Mouse (Mus musculus): ENCODE results near the gene Ippk. TPM values are rescaled to one million over a fixed set of nuclear protein-coding genes. Genes with fewer than 3 reads are reported as not detected.

Ippk gene
- polyA plus RNA-seq, 1 experiment from 2014 or later: 14.9 TPM

- Histone ChIP-seq H3K27ac (replicated peaks; ENCODE audit: low read depth, low read length) (no peak within 1 kb of the TSS), H3K27me3 (ENCODE audit: control insufficient read depth, insufficient read depth, low read length) (no peaks in the 10 kb centered on the region), H3K4me3 (ENCODE audit: low read depth, low read length) (no peak within 1 kb of the TSS), H3K36me3 (replicated peaks; ENCODE audit: control insufficient read depth, insufficient read depth, low read depth, low read length) (no peaks in the 10 kb centered on the region), H3K4me1 (ENCODE audit: control insufficient read depth, insufficient read depth, low read length) (no peaks in the 10 kb centered on the region), H3K9ac (replicated peaks; ENCODE audit: low read length) (no peak within 1 kb of the TSS), H3K9me3 (replicated peaks; ENCODE audit: control insufficient read depth, low read length) (no peaks in the 10 kb centered on the region), H3K4me2 (ENCODE audit: low read depth, low read length) (no peak within 1 kb of the TSS)
- 76% methylated on average over 6 of the region's 6 CpGs for WGBS
- DNase-seq (ENCODE audit: low spot score) (no peak), ATAC-seq (replicated peaks; ENCODE audit: insufficient number of reproducible peaks, low FRiP score, low TSS enrichment, low read depth) (no peak)
Observed at GRCm38 (mm10) chr13:49492376-49493368, 71.6 kb downstream of the Ippk start, which contains the start of gene Tes3-ps. Tes3-ps (plus strand) TSS chr13:49493318.

- ATAC-seq (replicated peaks; ENCODE audit: insufficient number of reproducible peaks, low FRiP score, low TSS enrichment, low read depth): no peak
Observed at GRCm38 (mm10) chr13:49504510-49504909, 83.5 kb downstream of the Ippk start, which contains the start of gene Ecm2. Ecm2 (plus strand) TSS chr13:49504810.

GRCm38 (mm10) chr13:49505776-49506175, 84.7 kb downstream of the Ippk start:
- no peak overlapping the region for H3K4me2 ChIP-seq (ENCODE audit: low read depth, low read length)
- H3K9ac ChIP-seq (replicated peaks; ENCODE audit: low read length): no peak overlapping the region
- no peaks in the 10 kb centered on the region for H3K36me3 ChIP-seq (replicated peaks; ENCODE audit: control insufficient read depth, insufficient read depth, low read depth, low read length)
- no peak for ATAC-seq (replicated peaks; ENCODE audit: insufficient number of reproducible peaks, low FRiP score, low TSS enrichment, low read depth)
- DNase-seq (ENCODE audit: low spot score): no peak
- H3K27me3 ChIP-seq (ENCODE audit: control insufficient read depth, insufficient read depth, low read length): no peaks in the 10 kb centered on the region
- H3K27ac ChIP-seq (replicated peaks; ENCODE audit: low read depth, low read length): no peak overlapping the region
- no peaks in the 10 kb centered on the region for H3K9me3 ChIP-seq (replicated peaks; ENCODE audit: control insufficient read depth, low read length)
- no peak overlapping the region for H3K4me3 ChIP-seq (ENCODE audit: low read depth, low read length)
- H3K4me1 ChIP-seq (ENCODE audit: control insufficient read depth, insufficient read depth, low read length): no peaks in the 10 kb centered on the region
- 76% methylated on average over 4 of the region's 4 CpGs for WGBS

More at GRCm38 (mm10) chr13:49504510-49504909, 83.5 kb downstream of the Ippk start, which contains the start of gene Ecm2:
- Histone ChIP-seq H3K4me2 (ENCODE audit: low read depth, low read length) (no peak within 1 kb of the TSS), H3K4me3 (ENCODE audit: low read depth, low read length) (no peak within 1 kb of the TSS), H3K36me3 (replicated peaks; ENCODE audit: control insufficient read depth, insufficient read depth, low read depth, low read length) (no peaks in the 10 kb centered on the region), H3K9me3 (replicated peaks; ENCODE audit: control insufficient read depth, low read length) (no peaks in the 10 kb centered on the region), H3K27ac (replicated peaks; ENCODE audit: low read depth, low read length) (no peak within 1 kb of the TSS), H3K9ac (replicated peaks; ENCODE audit: low read length) (no peak within 1 kb of the TSS), H3K4me1 (ENCODE audit: control insufficient read depth, insufficient read depth, low read length) (no peaks in the 10 kb centered on the region), H3K27me3 (ENCODE audit: control insufficient read depth, insufficient read depth, low read length) (no peaks in the 10 kb centered on the region)
- 60% methylated on average over 4 of the region's 4 CpGs for WGBS
- no peak for DNase-seq (ENCODE audit: low spot score)

DNA sequence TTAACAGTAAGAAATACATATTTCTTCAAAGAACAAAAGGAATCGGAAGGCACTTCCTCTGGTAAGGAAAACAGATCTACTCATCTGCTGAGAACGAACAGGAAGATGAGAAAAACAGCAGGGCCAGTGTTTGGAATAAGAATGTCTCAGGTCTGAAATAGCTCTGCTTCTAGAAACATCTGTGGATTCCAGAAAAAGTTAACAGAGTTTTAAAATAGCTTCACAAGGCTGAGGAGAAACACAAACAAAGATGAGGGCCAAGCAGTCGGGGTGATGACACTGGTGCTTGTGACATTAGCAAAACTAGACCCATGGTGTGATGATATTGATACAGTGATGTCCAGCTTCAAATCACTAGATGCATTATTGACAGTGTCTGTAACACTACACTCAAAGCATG, 86.1 kb downstream of the Ippk start:
- Histone ChIP-seq H3K27me3 (ENCODE audit: control insufficient read depth, insufficient read depth, low read length) (no peaks in the 10 kb centered on the region), H3K4me3 (ENCODE audit: low read depth, low read length) (no peak overlapping the region), H3K9ac (replicated peaks; ENCODE audit: low read length) (no peak overlapping the region), H3K4me2 (ENCODE audit: low read depth, low read length) (no peak overlapping the region), H3K27ac (replicated peaks; ENCODE audit: low read depth, low read length) (no peak overlapping the region), H3K36me3 (replicated peaks; ENCODE audit: control insufficient read depth, insufficient read depth, low read depth, low read length) (no peaks in the 10 kb centered on the region), H3K9me3 (replicated peaks; ENCODE audit: control insufficient read depth, low read length) (no peaks in the 10 kb centered on the region), H3K4me1 (ENCODE audit: control insufficient read depth, insufficient read depth, low read length) (no peaks in the 10 kb centered on the region)
- ATAC-seq (replicated peaks; ENCODE audit: insufficient number of reproducible peaks, low FRiP score, low TSS enrichment, low read depth): no peak
- WGBS: 72% methylated on average over 3 of the region's 3 CpGs
- DNase-seq (ENCODE audit: low spot score): no peak

Other genes starting within 250 kb of the Ippk start
- gene Ninj1, start 233.8 kb upstream of the Ippk start, polyA plus RNA-seq (2014; fragmentation: Nextera tagmentation; extraction: Ambion mirVana): 29.8 and 30.5 TPM in 2 replicates
- gene Card19, start 205.2 kb upstream of the Ippk start, polyA plus RNA-seq (2014; fragmentation: Nextera tagmentation; extraction: Ambion mirVana): 32.1 and 34.4 TPM in 2 replicates
- 1.2 and 1.3 TPM in 2 replicates for gene Susd3, start 172.5 kb upstream of the Ippk start, polyA plus RNA-seq (2014; fragmentation: Nextera tagmentation; extraction: Ambion mirVana)
- 0.95 and 1.2 TPM in 2 replicates for gene Fgd3, start 100.9 kb upstream of the Ippk start, polyA plus RNA-seq (2014; fragmentation: Nextera tagmentation; extraction: Ambion mirVana)
- 22.9 and 26.0 TPM in 2 replicates for gene Bicd2, start 79.7 kb upstream of the Ippk start, polyA plus RNA-seq (2014; fragmentation: Nextera tagmentation; extraction: Ambion mirVana)
- gene Tes3-ps, start 72.1 kb downstream of the Ippk start, polyA plus RNA-seq (2014; fragmentation: Nextera tagmentation; extraction: Ambion mirVana): 0.60 and 0.70 TPM in 2 replicates
- 0.13 and 0.39 TPM in 2 replicates for gene Ecm2, start 83.6 kb downstream of the Ippk start, polyA plus RNA-seq (2014; fragmentation: Nextera tagmentation; extraction: Ambion mirVana)
- 0.46 and 0.82 TPM in 2 replicates for gene Aspn, start 123.2 kb downstream of the Ippk start, polyA plus RNA-seq (2014; fragmentation: Nextera tagmentation; extraction: Ambion mirVana)
- gene Omd, start 161.2 kb downstream of the Ippk start, polyA plus RNA-seq (2014; fragmentation: Nextera tagmentation; extraction: Ambion mirVana): 0.73 and 0.86 TPM in 2 replicates
- 17.1 and 17.3 TPM in 2 replicates for gene Ogn, start 186.8 kb downstream of the Ippk start, polyA plus RNA-seq (2014; fragmentation: Nextera tagmentation; extraction: Ambion mirVana)
- 38.3 and 47.1 TPM in 2 replicates for gene Cenpp, start 231.5 kb downstream of the Ippk start, polyA plus RNA-seq (2014; fragmentation: Nextera tagmentation; extraction: Ambion mirVana)
- 18.2 and 24.6 TPM in 2 replicates for gene Nol8, start 231.8 kb downstream of the Ippk start, polyA plus RNA-seq (2014; fragmentation: Nextera tagmentation; extraction: Ambion mirVana)

All from embryonic facial prominence, embryonic 11.5 days (tissue).